Mouse (Mus musculus) thymus, adult 2 months (tissue): ENCODE measurements at regions not wholly inside any gene's neighbourhood (a gene's known extent, or its start where the extent isn't known, plus 50 kb on each side); places are given as distances from the start of the nearest gene placed in this dataset.

Experiments used
- CTCF ChIP-seq: fragments of 200-500 bp; IDR thresholded peaks from 2 replicates; pipeline ENCODE4 v1.5.1; 2012; ENCODE audit warnings: mild to moderate bottlenecking, control low read depth, low read length, moderate library complexity, borderline replicate concordance; ENCODE audit not compliant: control insufficient read depth, poor library complexity, insufficient read depth; ENCODE audit errors: extremely low read depth
- POLR2A ChIP-seq: fragments of 200-500 bp; IDR thresholded peaks from 2 replicates; pipeline ENCODE4 v1.6.1; 2012; ENCODE audit warnings: mild to moderate bottlenecking, low read length, control low read depth, moderate library complexity; ENCODE audit not compliant: control insufficient read depth, poor library complexity, insufficient read depth; ENCODE audit errors: extremely low read depth

DNA sequence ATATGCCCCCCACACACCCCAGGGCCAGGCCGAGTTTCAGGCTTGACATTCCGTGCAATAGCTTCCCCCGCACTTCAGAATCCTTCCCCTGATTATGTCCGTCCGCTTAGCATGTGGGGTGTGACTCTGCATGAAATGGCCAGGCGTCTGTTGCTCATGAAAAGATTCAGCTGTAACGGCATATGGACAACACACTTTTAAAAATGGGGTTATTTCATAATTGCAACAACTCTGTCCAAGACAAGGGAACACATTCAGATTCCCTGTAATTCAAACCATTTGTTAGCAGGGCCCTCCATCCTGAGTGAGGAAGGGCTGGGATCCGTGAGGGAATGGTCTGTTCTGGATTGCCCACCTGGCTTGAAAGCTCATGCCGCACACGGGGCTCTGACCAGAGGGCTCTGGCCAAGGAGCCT, 68.2 kb upstream of the Creb5 start:
- TF ChIP-seq CTCF (no peak), POLR2A (no peak)
